Mouse (Mus musculus): Measurements from ENCODE around the gene Hnrnpll. TPM values are rescaled to one million over a fixed set of nuclear protein-coding genes. Genes with fewer than 3 reads are reported as not detected.

The Hnrnpll gene
- polyA plus RNA-seq, 1 experiment from 2014 or later: 46.2 TPM

- Histone ChIP-seq H3K36me3 (ENCODE audit: control insufficient read depth, insufficient read depth, low read length) (no peaks in the 10 kb centered on the region), H3K9ac (ENCODE audit: low read depth, low read length) (no peak overlapping the region), H3K27me3 (replicated peaks; ENCODE audit: control insufficient read depth, insufficient read depth, low read length) (no peaks in the 10 kb centered on the region), H3K9me3 (ENCODE audit: control insufficient read depth, low read length) (no peaks in the 10 kb centered on the region), H3K27ac (ENCODE audit: low read depth, low read length) (no peak overlapping the region), H3K4me2 (ENCODE audit: low read length) (no peak overlapping the region), H3K4me3 (ENCODE audit: low read length) (no peak overlapping the region), H3K4me1 (ENCODE audit: control insufficient read depth, insufficient read depth, low read depth, low read length) (no peaks in the 10 kb centered on the region)
- no peak for ATAC-seq
- WGBS: 85% methylated on average over 3 of the region's 3 CpGs
Observed at GRCm38 (mm10) chr17:79992114-79992513, 70.0 kb downstream of the Hnrnpll start.

- no peak overlapping the region for H3K4me3 ChIP-seq (ENCODE audit: low read length)
- WGBS: 81% methylated on average over 12 of the region's 12 CpGs
- H3K9ac ChIP-seq (ENCODE audit: low read depth, low read length): no peak overlapping the region
- ATAC-seq: no peak
- H3K9me3 ChIP-seq (ENCODE audit: control insufficient read depth, low read length): no peaks in the 10 kb centered on the region
- no peaks in the 10 kb centered on the region for H3K27me3 ChIP-seq (replicated peaks; ENCODE audit: control insufficient read depth, insufficient read depth, low read length)
- no peak overlapping the region for H3K4me2 ChIP-seq (ENCODE audit: low read length)
- H3K4me1 ChIP-seq (ENCODE audit: control insufficient read depth, insufficient read depth, low read depth, low read length): no peaks in the 10 kb centered on the region
- H3K27ac ChIP-seq (ENCODE audit: low read depth, low read length): no peak overlapping the region
- no peaks in the 10 kb centered on the region for H3K36me3 ChIP-seq (ENCODE audit: control insufficient read depth, insufficient read depth, low read length)
Observed at GRCm38 (mm10) chr17:79991166-79991958, 70.8 kb downstream of the Hnrnpll start.

- no peaks in the 10 kb centered on the region for H3K27me3 ChIP-seq (replicated peaks; ENCODE audit: control insufficient read depth, insufficient read depth, low read length)
- H3K9ac ChIP-seq (ENCODE audit: low read depth, low read length): no peak overlapping the region
- no peak for ATAC-seq
- H3K36me3 ChIP-seq (ENCODE audit: control insufficient read depth, insufficient read depth, low read length): no peaks in the 10 kb centered on the region
- H3K27ac ChIP-seq (ENCODE audit: low read depth, low read length): no peak overlapping the region
- H3K4me3 ChIP-seq (ENCODE audit: low read length): no peak overlapping the region
- H3K9me3 ChIP-seq (ENCODE audit: control insufficient read depth, low read length): no peaks in the 10 kb centered on the region
- no peaks in the 10 kb centered on the region for H3K4me1 ChIP-seq (ENCODE audit: control insufficient read depth, insufficient read depth, low read depth, low read length)
- no peak overlapping the region for H3K4me2 ChIP-seq (ENCODE audit: low read length)
- WGBS: 91% methylated on average over 7 of the region's 7 CpGs
Observed at GRCm38 (mm10) chr17:79990161-79990560, 72.0 kb downstream of the Hnrnpll start.

- H3K4me3 ChIP-seq (ENCODE audit: low read length): no peak overlapping the region
- H3K27me3 ChIP-seq (replicated peaks; ENCODE audit: control insufficient read depth, insufficient read depth, low read length): no peaks in the 10 kb centered on the region
- H3K9me3 ChIP-seq (ENCODE audit: control insufficient read depth, low read length): no peaks in the 10 kb centered on the region
- no peak for ATAC-seq
- no peak overlapping the region for H3K4me2 ChIP-seq (ENCODE audit: low read length)
- H3K36me3 ChIP-seq (ENCODE audit: control insufficient read depth, insufficient read depth, low read length): no peaks in the 10 kb centered on the region
- H3K27ac ChIP-seq (ENCODE audit: low read depth, low read length): no peak overlapping the region
- WGBS: 94% methylated on average over 7 of the region's 7 CpGs
- H3K4me1 ChIP-seq (ENCODE audit: control insufficient read depth, insufficient read depth, low read depth, low read length): no peaks in the 10 kb centered on the region
- H3K9ac ChIP-seq (ENCODE audit: low read depth, low read length): no peak overlapping the region
Observed at GRCm38 (mm10) chr17:79984450-79984849, 77.7 kb downstream of the Hnrnpll start.

GRCm38 (mm10) chr17:79982955-79983529 lies 79.1 kb downstream of the Hnrnpll start:
- H3K4me3 ChIP-seq (ENCODE audit: low read length): no peak overlapping the region
- WGBS: 74% methylated on average over 8 of the region's 8 CpGs
- H3K9me3 ChIP-seq (ENCODE audit: control insufficient read depth, low read length): no peaks in the 10 kb centered on the region
- no peak overlapping the region for H3K4me2 ChIP-seq (ENCODE audit: low read length)
- no peak for ATAC-seq
- no peak overlapping the region for H3K27ac ChIP-seq (ENCODE audit: low read depth, low read length)
- no peaks in the 10 kb centered on the region for H3K36me3 ChIP-seq (ENCODE audit: control insufficient read depth, insufficient read depth, low read length)
- no peaks in the 10 kb centered on the region for H3K27me3 ChIP-seq (replicated peaks; ENCODE audit: control insufficient read depth, insufficient read depth, low read length)
- H3K4me1 ChIP-seq (ENCODE audit: control insufficient read depth, insufficient read depth, low read depth, low read length): no peaks in the 10 kb centered on the region
- H3K9ac ChIP-seq (ENCODE audit: low read depth, low read length): no peak overlapping the region

- Histone ChIP-seq H3K9ac (ENCODE audit: low read depth, low read length) (no peak overlapping the region), H3K4me3 (ENCODE audit: low read length) (no peak overlapping the region), H3K9me3 (ENCODE audit: control insufficient read depth, low read length) (no peaks in the 10 kb centered on the region), H3K4me2 (ENCODE audit: low read length) (no peak overlapping the region), H3K4me1 (ENCODE audit: control insufficient read depth, insufficient read depth, low read depth, low read length) (no peaks in the 10 kb centered on the region), H3K36me3 (ENCODE audit: control insufficient read depth, insufficient read depth, low read length) (no peaks in the 10 kb centered on the region), H3K27me3 (replicated peaks; ENCODE audit: control insufficient read depth, insufficient read depth, low read length) (no peaks in the 10 kb centered on the region), H3K27ac (ENCODE audit: low read depth, low read length) (no peak overlapping the region)
- no peak for ATAC-seq
- WGBS: 36% methylated on average over 7 of the region's 7 CpGs
Observed at GRCm38 (mm10) chr17:79982548-79982947, 79.6 kb downstream of the Hnrnpll start.

- Histone ChIP-seq H3K4me3 (ENCODE audit: low read length) (no peak overlapping the region), H3K27me3 (replicated peaks; ENCODE audit: control insufficient read depth, insufficient read depth, low read length) (no peaks in the 10 kb centered on the region), H3K9me3 (ENCODE audit: control insufficient read depth, low read length) (no peaks in the 10 kb centered on the region), H3K27ac (ENCODE audit: low read depth, low read length) (no peak overlapping the region), H3K36me3 (ENCODE audit: control insufficient read depth, insufficient read depth, low read length) (no peaks in the 10 kb centered on the region), H3K9ac (ENCODE audit: low read depth, low read length) (no peak overlapping the region; the same call in 1 of the 2 replicates), H3K4me2 (ENCODE audit: low read length) (no peak overlapping the region), H3K4me1 (ENCODE audit: control insufficient read depth, insufficient read depth, low read depth, low read length) (no peaks in the 10 kb centered on the region)
- no peak for ATAC-seq
- 65% methylated on average over 12 of the region's 12 CpGs for WGBS
Observed at GRCm38 (mm10) chr17:79981758-79982481, 80.2 kb downstream of the Hnrnpll start.

GRCm38 (mm10) chr17:79981348-79981747 lies 80.8 kb downstream of the Hnrnpll start:
- Histone ChIP-seq H3K4me2 (ENCODE audit: low read length) (no peak overlapping the region), H3K9ac (ENCODE audit: low read depth, low read length) (no peak overlapping the region), H3K4me1 (ENCODE audit: control insufficient read depth, insufficient read depth, low read depth, low read length) (peaks cover 2% of the 10 kb centered on the region), H3K27me3 (replicated peaks; ENCODE audit: control insufficient read depth, insufficient read depth, low read length) (no peaks in the 10 kb centered on the region), H3K27ac (ENCODE audit: low read depth, low read length) (no peak overlapping the region), H3K4me3 (ENCODE audit: low read length) (no peak overlapping the region), H3K9me3 (ENCODE audit: control insufficient read depth, low read length) (no peaks in the 10 kb centered on the region), H3K36me3 (ENCODE audit: control insufficient read depth, insufficient read depth, low read length) (no peaks in the 10 kb centered on the region)
- 82% methylated on average over 6 of the region's 6 CpGs for WGBS
- ATAC-seq: no peak

- H3K36me3 ChIP-seq (ENCODE audit: control insufficient read depth, insufficient read depth, low read length): no peaks in the 10 kb centered on the region
- H3K4me2 ChIP-seq (ENCODE audit: low read length): no peak overlapping the region
- ATAC-seq: no peak
- WGBS: 87% methylated on average over 10 of the region's 10 CpGs
- H3K4me1 ChIP-seq (ENCODE audit: control insufficient read depth, insufficient read depth, low read depth, low read length): peaks cover 8% of the 10 kb centered on the region
- no peak overlapping the region for H3K27ac ChIP-seq (ENCODE audit: low read depth, low read length)
- H3K27me3 ChIP-seq (replicated peaks; ENCODE audit: control insufficient read depth, insufficient read depth, low read length): no peaks in the 10 kb centered on the region
- H3K9ac ChIP-seq (ENCODE audit: low read depth, low read length): no peak overlapping the region
- H3K4me3 ChIP-seq (ENCODE audit: low read length): no peak overlapping the region
- H3K9me3 ChIP-seq (ENCODE audit: control insufficient read depth, low read length): no peaks in the 10 kb centered on the region
Observed at GRCm38 (mm10) chr17:79980421-79981120, 81.6 kb downstream of the Hnrnpll start.

All from hindbrain, embryonic 16.5 days (tissue).